Mouse (Mus musculus): ENCODE measurements around the gene Golph3l. TPM values are rescaled to one million over a fixed set of nuclear protein-coding genes. Genes with fewer than 3 reads are reported as not detected.
"Not testable (repeated sequence)": the region's sequence is repeated elsewhere in the genome, so short reads cannot be mapped to it uniquely, and the experiment has no call there.

The Golph3l gene
- polyA plus RNA-seq (2015; fragmentation: Nextera tagmentation; extraction: Ambion mirVana): 25.6 and 28.2 TPM in 2 replicates

DNA sequence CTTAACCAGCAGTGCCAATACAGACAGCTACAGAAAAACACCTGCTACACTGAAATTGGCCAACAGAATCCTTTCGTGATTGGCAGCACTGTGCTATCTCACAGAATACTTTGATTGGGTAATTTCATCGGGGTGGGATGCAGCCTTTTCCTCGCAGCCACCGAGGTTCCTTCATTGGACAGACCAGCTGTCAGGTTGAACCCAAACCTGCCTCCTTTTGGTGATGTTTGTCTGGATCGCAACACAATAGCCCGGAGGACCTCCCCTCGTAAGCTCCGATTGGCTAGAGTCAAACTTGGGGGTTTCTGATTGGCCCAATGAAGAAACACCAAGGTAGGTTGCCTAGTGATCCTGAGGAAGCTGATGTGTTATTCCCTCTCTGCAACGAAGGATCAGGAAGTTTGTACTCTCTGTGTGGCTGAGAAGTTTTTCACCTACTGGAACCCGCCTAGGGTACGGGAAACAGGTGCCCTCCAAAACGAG, at the start of gene Golph3l:
Gene Golph3l (plus strand): TSS at position 331 of the 483 bp plus-strand sequence.
- Histone ChIP-seq H3K27ac (ENCODE audit: low read depth, low read length) (peak within 1 kb of the TSS; percentile 60), H3K4me1 (ENCODE audit: control insufficient read depth, insufficient read depth, low read depth, low read length) (peaks cover 7% of the 10 kb centered on the region), H3K9ac (ENCODE audit: low read depth, low read length) (peak within 1 kb of the TSS; percentile 67), H3K4me3 (ENCODE audit: low read length) (peak within 1 kb of the TSS; percentile 66), H3K4me2 (ENCODE audit: low read length) (peak within 1 kb of the TSS; percentile 68), H3K36me3 (ENCODE audit: control insufficient read depth, insufficient read depth, low read length) (no peaks in the 10 kb centered on the region), H3K27me3 (replicated peaks; ENCODE audit: control insufficient read depth, insufficient read depth, low read length) (no peaks in the 10 kb centered on the region), H3K9me3 (ENCODE audit: control insufficient read depth, low read length) (no peaks in the 10 kb centered on the region)
- 0% methylated on average over 12 of the region's 12 CpGs for WGBS
- peak; percentile 100 for ATAC-seq

DNA sequence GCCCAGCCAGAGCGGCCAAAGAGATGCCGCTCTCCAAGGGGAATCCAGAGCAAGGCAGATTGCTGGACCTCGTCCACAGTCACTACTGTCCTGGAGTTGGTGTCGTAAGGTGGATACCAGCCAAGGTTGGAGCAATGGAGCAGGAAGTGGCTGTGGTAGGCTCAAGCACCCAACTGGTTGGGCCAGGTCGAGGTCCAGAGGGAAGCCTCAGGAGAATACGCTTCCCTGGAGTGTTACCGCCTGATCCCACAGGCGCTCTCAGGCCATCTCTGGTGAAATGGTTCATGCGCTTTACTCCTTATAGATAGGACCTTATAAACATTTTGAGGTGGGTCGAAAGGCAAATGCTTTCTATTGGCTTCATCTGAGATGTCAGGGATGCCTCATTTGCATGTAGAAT, 49.8 kb upstream of the Golph3l start:
- ATAC-seq: no peak
- no peak overlapping the region for H3K9ac ChIP-seq (ENCODE audit: low read depth, low read length)
- H3K4me2 ChIP-seq (ENCODE audit: low read length): no peak overlapping the region
- 96% methylated on average over 10 of the region's 10 CpGs for WGBS
- H3K4me3 ChIP-seq (ENCODE audit: low read length): no peak overlapping the region
- no peaks in the 10 kb centered on the region for H3K36me3 ChIP-seq (ENCODE audit: control insufficient read depth, insufficient read depth, low read length)
- H3K27ac ChIP-seq (ENCODE audit: low read depth, low read length): no peak overlapping the region
- no peaks in the 10 kb centered on the region for H3K9me3 ChIP-seq (ENCODE audit: control insufficient read depth, low read length)
- H3K4me1 ChIP-seq (ENCODE audit: control insufficient read depth, insufficient read depth, low read depth, low read length): no peaks in the 10 kb centered on the region
- no peaks in the 10 kb centered on the region for H3K27me3 ChIP-seq (replicated peaks; ENCODE audit: control insufficient read depth, insufficient read depth, low read length)

GRCm38 (mm10) chr3:95539837-95540236, 48.9 kb upstream of the Golph3l start:
- Histone ChIP-seq H3K4me1 (ENCODE audit: control insufficient read depth, insufficient read depth, low read depth, low read length) (no peaks in the 10 kb centered on the region), H3K27me3 (replicated peaks; ENCODE audit: control insufficient read depth, insufficient read depth, low read length) (no peaks in the 10 kb centered on the region), H3K9me3 (ENCODE audit: control insufficient read depth, low read length) (no peaks in the 10 kb centered on the region), H3K27ac (ENCODE audit: low read depth, low read length) (no peak overlapping the region), H3K4me2 (ENCODE audit: low read length) (no peak overlapping the region), H3K36me3 (ENCODE audit: control insufficient read depth, insufficient read depth, low read length) (no peaks in the 10 kb centered on the region), H3K9ac (ENCODE audit: low read depth, low read length) (no peak overlapping the region), H3K4me3 (ENCODE audit: low read length) (no peak overlapping the region)
- 96% methylated on average over 4 of the region's 4 CpGs for WGBS
- ATAC-seq: no peak

- WGBS: 81% methylated on average over 2 of the region's 2 CpGs
- not testable (repeated sequence) for H3K9ac ChIP-seq (ENCODE audit: low read depth, low read length); H3K27me3 ChIP-seq (replicated peaks; ENCODE audit: control insufficient read depth, insufficient read depth, low read length); H3K4me3 ChIP-seq (ENCODE audit: low read length); H3K27ac ChIP-seq (ENCODE audit: low read depth, low read length); H3K4me1 ChIP-seq (ENCODE audit: control insufficient read depth, insufficient read depth, low read depth, low read length); H3K36me3 ChIP-seq (ENCODE audit: control insufficient read depth, insufficient read depth, low read length); H3K9me3 ChIP-seq (ENCODE audit: control insufficient read depth, low read length); ATAC-seq; H3K4me2 ChIP-seq (ENCODE audit: low read length)
Observed at GRCm38 (mm10) chr3:95541186-95541585, 47.5 kb upstream of the Golph3l start.

DNA sequence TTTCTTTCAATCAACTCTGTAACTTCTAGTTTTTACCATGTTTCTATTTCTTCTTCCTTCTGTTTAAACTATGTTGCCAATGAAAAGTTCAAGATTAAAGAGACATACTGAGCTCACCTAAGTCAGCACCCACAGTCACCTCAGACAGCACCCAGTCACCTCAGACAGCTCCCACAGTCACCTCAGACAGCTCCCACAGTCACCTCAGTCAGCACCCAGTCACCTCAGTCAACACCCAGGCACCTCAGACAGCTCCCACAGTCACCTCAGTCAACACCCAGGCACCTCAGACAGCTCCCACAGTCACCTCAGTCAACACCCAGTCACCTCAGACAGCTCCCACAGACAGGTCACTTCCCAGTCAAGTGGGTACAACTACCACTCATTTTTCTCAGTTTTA, 46.6 kb upstream of the Golph3l start:
- Histone ChIP-seq H3K4me3 (ENCODE audit: low read length) (no peak overlapping the region), H3K9ac (ENCODE audit: low read depth, low read length) (no peak overlapping the region), H3K27ac (ENCODE audit: low read depth, low read length) (no peak overlapping the region), H3K27me3 (replicated peaks; ENCODE audit: control insufficient read depth, insufficient read depth, low read length) (no peaks in the 10 kb centered on the region), H3K4me2 (ENCODE audit: low read length) (no peak overlapping the region), H3K4me1 (ENCODE audit: control insufficient read depth, insufficient read depth, low read depth, low read length) (no peaks in the 10 kb centered on the region), H3K9me3 (ENCODE audit: control insufficient read depth, low read length) (no peaks in the 10 kb centered on the region), H3K36me3 (ENCODE audit: control insufficient read depth, insufficient read depth, low read length) (no peaks in the 10 kb centered on the region)
- ATAC-seq: no peak

- Histone ChIP-seq H3K27ac (ENCODE audit: low read depth, low read length) (no peak overlapping the region), H3K27me3 (replicated peaks; ENCODE audit: control insufficient read depth, insufficient read depth, low read length) (no peaks in the 10 kb centered on the region), H3K9ac (ENCODE audit: low read depth, low read length) (no peak overlapping the region), H3K4me2 (ENCODE audit: low read length) (no peak overlapping the region), H3K4me1 (ENCODE audit: control insufficient read depth, insufficient read depth, low read depth, low read length) (no peaks in the 10 kb centered on the region), H3K9me3 (ENCODE audit: control insufficient read depth, low read length) (no peaks in the 10 kb centered on the region), H3K4me3 (ENCODE audit: low read length) (no peak overlapping the region), H3K36me3 (ENCODE audit: control insufficient read depth, insufficient read depth, low read length) (no peaks in the 10 kb centered on the region)
- no peak for ATAC-seq
- WGBS: 77% methylated on average over 7 of the region's 7 CpGs
Observed at GRCm38 (mm10) chr3:95542981-95543380, 45.8 kb upstream of the Golph3l start.

DNA sequence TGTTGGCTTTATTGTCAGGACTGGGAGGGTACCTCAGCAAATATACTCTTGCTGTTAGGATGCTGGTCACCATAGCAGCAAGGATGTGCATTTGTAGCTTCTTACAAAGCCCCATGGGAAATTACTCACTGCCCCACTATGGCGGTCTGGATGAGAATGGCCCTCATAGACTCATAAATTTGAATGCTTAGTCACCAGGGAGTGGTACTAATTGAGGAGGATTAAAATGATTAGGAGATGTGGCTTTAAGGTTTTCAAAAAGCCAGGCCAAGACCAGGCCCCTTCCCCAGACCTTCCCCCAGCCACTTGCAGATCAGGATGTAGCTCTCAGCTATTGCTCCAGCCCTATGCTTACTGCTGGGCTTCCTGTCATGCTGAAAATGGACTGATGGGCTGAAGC, 38.6 kb upstream of the Golph3l start:
- Histone ChIP-seq H3K4me3 (ENCODE audit: low read length) (no peak overlapping the region), H3K9ac (ENCODE audit: low read depth, low read length) (no peak overlapping the region), H3K36me3 (ENCODE audit: control insufficient read depth, insufficient read depth, low read length) (no peaks in the 10 kb centered on the region), H3K4me2 (ENCODE audit: low read length) (no peak overlapping the region), H3K27ac (ENCODE audit: low read depth, low read length) (no peak overlapping the region), H3K9me3 (ENCODE audit: control insufficient read depth, low read length) (no peaks in the 10 kb centered on the region), H3K27me3 (replicated peaks; ENCODE audit: control insufficient read depth, insufficient read depth, low read length) (no peaks in the 10 kb centered on the region), H3K4me1 (ENCODE audit: control insufficient read depth, insufficient read depth, low read depth, low read length) (no peaks in the 10 kb centered on the region)
- 56% methylated on average over 1 of the region's 1 CpGs for WGBS
- ATAC-seq: no peak

GRCm38 (mm10) chr3:95553986-95554385, 34.7 kb upstream of the Golph3l start:
- no peak overlapping the region for H3K9ac ChIP-seq (ENCODE audit: low read depth, low read length)
- WGBS: 58% methylated on average over 3 of the region's 3 CpGs
- H3K27ac ChIP-seq (ENCODE audit: low read depth, low read length): no peak overlapping the region
- H3K4me3 ChIP-seq (ENCODE audit: low read length): no peak overlapping the region
- H3K4me2 ChIP-seq (ENCODE audit: low read length): no peak overlapping the region
- no peaks in the 10 kb centered on the region for H3K36me3 ChIP-seq (ENCODE audit: control insufficient read depth, insufficient read depth, low read length)
- H3K4me1 ChIP-seq (ENCODE audit: control insufficient read depth, insufficient read depth, low read depth, low read length): no peaks in the 10 kb centered on the region
- no peaks in the 10 kb centered on the region for H3K27me3 ChIP-seq (replicated peaks; ENCODE audit: control insufficient read depth, insufficient read depth, low read length)
- ATAC-seq: no peak
- H3K9me3 ChIP-seq (ENCODE audit: control insufficient read depth, low read length): no peaks in the 10 kb centered on the region

- H3K4me3 ChIP-seq (ENCODE audit: low read length): no peak within 1 kb of the TSS
- no peaks in the 10 kb centered on the region for H3K27me3 ChIP-seq (replicated peaks; ENCODE audit: control insufficient read depth, insufficient read depth, low read length)
- no peak within 1 kb of the TSS for H3K4me2 ChIP-seq (ENCODE audit: low read length)
- H3K36me3 ChIP-seq (ENCODE audit: control insufficient read depth, insufficient read depth, low read length): no peaks in the 10 kb centered on the region
- H3K9me3 ChIP-seq (ENCODE audit: control insufficient read depth, low read length): no peaks in the 10 kb centered on the region
- ATAC-seq: no peak
- no peak within 1 kb of the TSS for H3K9ac ChIP-seq (ENCODE audit: low read depth, low read length)
- no peaks in the 10 kb centered on the region for H3K4me1 ChIP-seq (ENCODE audit: control insufficient read depth, insufficient read depth, low read depth, low read length)
- no peak within 1 kb of the TSS for H3K27ac ChIP-seq (ENCODE audit: low read depth, low read length)
- 93% methylated on average over 27 of the region's 27 CpGs for WGBS
Observed at GRCm38 (mm10) chr3:95559437-95559836, 29.3 kb upstream of the Golph3l start, which contains the start of gene Hormad1. Gene Hormad1 (plus strand): TSS chr3:95559677.

DNA sequence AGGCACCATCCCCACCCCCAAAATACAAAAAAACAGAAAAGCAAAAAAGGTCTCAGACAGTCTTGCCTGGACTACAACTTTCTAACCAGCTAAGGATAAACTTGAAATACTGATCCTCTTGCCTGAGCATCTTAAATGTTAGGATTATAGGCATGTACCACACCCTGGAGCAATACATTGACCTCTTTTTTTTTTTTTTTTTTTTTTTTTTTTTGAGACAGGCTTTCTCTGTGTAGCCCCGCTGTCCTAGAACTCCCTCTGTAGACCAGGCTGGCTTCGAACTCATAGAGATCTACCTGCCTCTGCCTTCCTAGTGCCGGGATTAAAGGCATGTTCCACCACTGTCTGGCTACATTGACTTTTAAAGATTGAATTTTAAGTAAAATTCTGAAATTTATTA, 28.0 kb upstream of the Golph3l start:
- no peak overlapping the region for H3K9ac ChIP-seq (ENCODE audit: low read depth, low read length)
- 96% methylated on average over 3 of the region's 3 CpGs for WGBS
- no peak overlapping the region for H3K27ac ChIP-seq (ENCODE audit: low read depth, low read length)
- H3K4me1 ChIP-seq (ENCODE audit: control insufficient read depth, insufficient read depth, low read depth, low read length): no peaks in the 10 kb centered on the region
- no peak for ATAC-seq
- H3K4me3 ChIP-seq (ENCODE audit: low read length): no peak overlapping the region
- H3K4me2 ChIP-seq (ENCODE audit: low read length): no peak overlapping the region
- H3K27me3 ChIP-seq (replicated peaks; ENCODE audit: control insufficient read depth, insufficient read depth, low read length): no peaks in the 10 kb centered on the region
- H3K9me3 ChIP-seq (ENCODE audit: control insufficient read depth, low read length): no peaks in the 10 kb centered on the region
- no peaks in the 10 kb centered on the region for H3K36me3 ChIP-seq (ENCODE audit: control insufficient read depth, insufficient read depth, low read length)

Data from hindbrain, embryonic 16.5 days (tissue).